Mouse (Mus musculus): ENCODE results near the gene Lkaaear1. TPM values are rescaled to one million over a fixed set of nuclear protein-coding genes. Genes with fewer than 3 reads are reported as not detected.
A peak's percentile ranks its signal among the peaks of the same experiment; 100 is the strongest.

Lkaaear1 gene
- polyA plus RNA-seq, 1 experiment from 2014 or later, result not detected

DNA sequence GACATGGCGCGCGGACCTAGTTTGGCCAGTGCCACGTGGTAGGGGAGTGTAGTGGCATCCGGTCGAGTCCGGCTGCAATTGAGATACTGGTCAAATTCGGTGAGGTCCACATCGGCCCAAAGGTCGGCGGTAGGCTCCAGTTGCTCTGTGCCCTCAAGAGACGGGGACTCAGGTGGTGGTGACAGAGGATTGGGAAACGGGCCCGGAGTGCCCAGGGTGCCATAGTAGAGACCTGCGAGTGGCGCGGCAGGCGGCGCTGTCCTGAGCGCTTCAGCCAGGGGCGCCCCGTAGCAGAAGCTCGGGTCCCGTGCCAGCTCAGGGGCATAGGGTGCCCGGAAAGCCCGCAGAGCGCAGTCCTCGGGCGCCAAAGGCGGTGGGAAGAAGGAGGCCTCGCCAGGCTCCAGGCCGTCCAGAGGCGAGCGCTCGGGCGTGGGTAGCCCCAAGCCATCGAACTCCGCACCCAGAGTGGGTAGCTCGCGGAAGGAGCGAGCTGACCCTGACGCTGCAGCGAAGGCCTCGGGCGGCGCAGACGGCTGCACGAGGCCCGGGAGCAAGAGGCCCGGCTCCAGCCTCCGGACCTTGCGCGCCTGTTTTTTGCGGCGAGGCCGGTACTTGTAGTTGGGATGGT is 27.8 kb downstream of the Lkaaear1 start:
- Histone ChIP-seq H3K27me3 (peaks cover 71% of the 10 kb centered on the region), H3K36me3 (no peaks in the 10 kb centered on the region), H3K4me1 (replicated peaks) (peaks cover 36% of the 10 kb centered on the region), H3K27ac (no peak overlapping the region), H3K4me3 (peak overlapping the region; percentile 45), H3K9ac (peak overlapping the region; percentile 67), H3K9me3 (no peaks in the 10 kb centered on the region), H3K4me2 (peak overlapping the region; percentile 66)
- no peak for ATAC-seq (ENCODE audit: low FRiP score)
- 3% methylated on average over 47 of the region's 56 CpGs for WGBS

DNA sequence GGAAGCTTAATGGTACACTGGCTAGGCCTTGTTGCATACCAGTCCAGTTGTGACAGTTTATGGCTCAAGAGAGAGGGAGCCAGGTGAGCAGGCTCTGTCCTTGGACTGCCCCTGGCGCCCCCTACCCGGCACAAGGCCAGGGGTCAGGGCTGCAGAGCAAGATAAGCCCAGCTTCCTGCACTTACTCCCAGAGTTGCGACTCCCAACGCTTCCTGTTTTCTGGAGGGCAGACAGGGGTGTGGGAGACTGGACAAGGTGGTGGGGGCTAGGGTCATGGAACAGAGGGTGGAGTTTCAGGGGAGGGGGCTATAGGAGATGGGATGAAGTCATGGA is 35.0 kb downstream of the Lkaaear1 start:
- Histone ChIP-seq H3K9me3 (no peaks in the 10 kb centered on the region), H3K4me1 (replicated peaks) (peaks cover 12% of the 10 kb centered on the region; the same call in 1 of the 2 replicates), H3K9ac (no peak overlapping the region; the same call in 1 of the 2 replicates), H3K36me3 (peaks cover 3% of the 10 kb centered on the region; the same call in 1 of the 2 replicates), H3K27me3 (peaks cover 7% of the 10 kb centered on the region), H3K27ac (peak overlapping the region; percentile 19; the same call in 1 of the 2 replicates), H3K4me2 (no peak overlapping the region), H3K4me3 (no peak overlapping the region)
- WGBS, result 29% methylated on average over 4 of the region's 4 CpGs
- ATAC-seq (ENCODE audit: low FRiP score), result no peak

DNA sequence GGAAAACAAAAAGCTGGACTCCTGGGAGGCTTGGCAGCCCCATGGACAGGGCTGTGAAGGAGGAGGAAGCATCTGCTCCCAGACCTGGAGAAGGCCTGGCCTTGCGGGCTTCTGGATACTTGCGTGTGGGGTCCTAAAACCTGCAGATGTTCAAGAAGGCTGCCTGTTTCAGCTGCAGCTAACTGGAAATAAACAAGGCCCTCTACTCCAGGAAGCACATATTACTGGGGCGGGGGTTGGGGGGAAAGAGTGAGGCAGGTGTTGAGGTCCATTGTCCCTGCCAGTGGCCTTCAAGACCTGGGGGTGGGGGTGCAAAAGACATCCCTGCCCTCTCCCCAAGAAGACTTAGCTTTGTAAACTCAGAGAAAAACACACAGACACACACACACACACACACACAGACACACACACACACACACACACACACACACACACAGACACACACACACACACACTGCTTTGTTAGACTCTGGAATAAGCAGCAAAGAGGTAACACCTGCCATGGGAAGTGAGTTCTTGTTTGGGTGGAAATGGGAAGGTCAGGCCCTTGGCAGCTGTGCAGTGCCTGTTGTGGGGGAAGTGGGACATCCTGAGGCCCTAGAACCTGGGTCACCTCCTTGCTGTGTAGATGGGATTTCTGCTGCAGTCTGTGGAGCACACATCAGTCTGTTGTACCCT is 35.5 kb downstream of the Lkaaear1 start:
- Histone ChIP-seq H3K27ac (peak overlapping the region; percentile 19; the same call in 1 of the 2 replicates), H3K4me3 (no peak overlapping the region), H3K9me3 (no peaks in the 10 kb centered on the region), H3K36me3 (peaks cover 7% of the 10 kb centered on the region; the same call in 1 of the 2 replicates), H3K9ac (no peak overlapping the region), H3K4me1 (replicated peaks) (peaks cover 12% of the 10 kb centered on the region; the same call in 1 of the 2 replicates), H3K27me3 (peaks cover 2% of the 10 kb centered on the region; the same call in 1 of the 2 replicates), H3K4me2 (no peak overlapping the region)
- ATAC-seq (ENCODE audit: low FRiP score), result no peak
- WGBS, result 92% methylated on average over 3 of the region's 3 CpGs

DNA sequence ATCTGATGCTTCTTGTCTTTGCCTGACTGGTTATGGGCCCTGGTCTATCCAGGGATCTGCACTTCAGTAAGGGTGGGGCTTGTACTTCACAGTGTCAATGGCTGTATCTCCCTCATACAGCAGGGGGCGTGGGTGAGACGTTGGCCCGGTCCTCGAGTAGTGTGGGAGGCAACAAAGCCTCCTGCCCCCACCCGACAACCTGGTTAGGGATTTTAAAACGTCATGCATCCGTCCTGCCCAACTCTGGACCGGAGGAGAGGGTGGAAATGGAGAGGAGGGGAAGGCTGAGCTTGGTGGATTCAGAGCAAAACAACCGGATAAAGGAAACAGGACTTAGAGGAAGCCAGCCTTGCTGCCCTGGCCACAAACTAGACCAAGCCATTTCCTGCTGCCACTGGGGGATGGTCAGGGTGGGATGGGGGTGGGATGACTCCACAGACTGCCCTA is 38.6 kb downstream of the Lkaaear1 start:
- Histone ChIP-seq H3K27me3 (no peaks in the 10 kb centered on the region), H3K9me3 (no peaks in the 10 kb centered on the region), H3K27ac (no peak overlapping the region), H3K4me1 (replicated peaks) (peaks cover 12% of the 10 kb centered on the region; the same call in 1 of the 2 replicates), H3K9ac (no peak overlapping the region), H3K4me2 (peak overlapping the region; percentile 2; the same call in 1 of the 2 replicates), H3K36me3 (peaks cover 37% of the 10 kb centered on the region), H3K4me3 (no peak overlapping the region)
- 12% methylated on average over 9 of the region's 9 CpGs for WGBS
- ATAC-seq (ENCODE audit: low FRiP score), result peak; percentile 64

DNA sequence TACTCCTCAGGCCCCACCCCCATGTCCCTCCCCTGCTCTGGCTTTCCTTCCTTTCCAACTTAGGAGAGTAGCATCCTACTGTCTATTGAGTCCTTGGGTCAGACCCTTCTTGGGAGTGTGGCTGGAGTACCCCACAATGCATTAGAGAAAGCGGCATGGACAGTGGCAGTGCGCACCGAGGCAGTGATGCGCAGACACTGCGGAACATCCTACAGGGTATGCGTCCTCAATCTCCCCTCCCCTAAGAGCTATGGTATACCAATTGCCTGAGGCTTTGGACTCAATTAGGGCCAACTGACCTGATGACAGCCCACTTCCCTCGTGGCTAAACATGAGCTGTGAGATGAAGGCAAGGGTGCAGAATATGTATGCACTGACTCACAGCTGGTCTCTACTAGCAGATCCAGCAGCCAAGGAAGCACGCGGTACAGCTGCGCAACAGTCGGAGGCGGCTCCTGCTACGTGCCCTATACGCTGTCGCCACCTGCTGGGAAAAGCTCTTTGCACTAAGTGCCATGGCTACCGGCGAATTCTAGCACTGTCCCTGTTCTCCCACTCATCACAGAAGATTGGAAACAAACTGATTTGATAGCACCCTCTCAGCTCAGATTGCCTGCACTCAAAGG is 39.2 kb downstream of the Lkaaear1 start:
- H3K9me3 ChIP-seq, result no peaks in the 10 kb centered on the region
- H3K4me1 ChIP-seq (replicated peaks), result peaks cover 12% of the 10 kb centered on the region; the same call in 1 of the 2 replicates
- no peak overlapping the region for H3K9ac ChIP-seq
- no peak overlapping the region for H3K27ac ChIP-seq
- peaks cover 43% of the 10 kb centered on the region for H3K36me3 ChIP-seq
- peak; percentile 65; the same call in 1 of the 2 replicates for ATAC-seq (ENCODE audit: low FRiP score)
- H3K4me2 ChIP-seq, result peak overlapping the region; percentile 2; the same call in 1 of the 2 replicates
- H3K27me3 ChIP-seq, result no peaks in the 10 kb centered on the region
- no peak overlapping the region for H3K4me3 ChIP-seq
- 38% methylated on average over 17 of the region's 17 CpGs for WGBS

DNA sequence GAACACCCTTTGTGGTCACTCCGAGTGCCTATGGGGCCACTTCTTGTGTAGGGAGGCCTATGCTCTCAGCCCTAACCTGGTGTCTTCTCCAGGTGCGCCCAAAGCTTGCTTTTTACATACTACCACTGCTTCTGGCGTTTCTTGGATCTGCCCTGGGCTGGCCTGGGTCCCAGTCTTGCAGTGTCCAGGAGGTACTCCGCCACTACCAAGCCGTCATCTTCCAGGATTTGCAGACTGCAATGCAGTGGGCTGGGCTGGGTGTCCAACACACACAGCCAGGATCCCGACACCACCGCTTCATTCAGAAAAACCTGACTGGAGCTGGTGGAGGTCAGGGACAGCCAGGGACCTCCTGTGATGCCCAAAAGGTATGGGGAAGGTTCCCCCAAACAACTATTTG is 39.7 kb downstream of the Lkaaear1 start:
- H3K9ac ChIP-seq, result no peak overlapping the region
- no peaks in the 10 kb centered on the region for H3K27me3 ChIP-seq
- peaks cover 48% of the 10 kb centered on the region for H3K36me3 ChIP-seq
- ATAC-seq (ENCODE audit: low FRiP score), result no peak
- no peak overlapping the region for H3K4me3 ChIP-seq
- H3K4me1 ChIP-seq (replicated peaks), result peaks cover 12% of the 10 kb centered on the region; the same call in 1 of the 2 replicates
- H3K27ac ChIP-seq, result no peak overlapping the region
- no peak overlapping the region for H3K4me2 ChIP-seq
- WGBS, result 87% methylated on average over 7 of the region's 7 CpGs
- no peaks in the 10 kb centered on the region for H3K9me3 ChIP-seq

DNA sequence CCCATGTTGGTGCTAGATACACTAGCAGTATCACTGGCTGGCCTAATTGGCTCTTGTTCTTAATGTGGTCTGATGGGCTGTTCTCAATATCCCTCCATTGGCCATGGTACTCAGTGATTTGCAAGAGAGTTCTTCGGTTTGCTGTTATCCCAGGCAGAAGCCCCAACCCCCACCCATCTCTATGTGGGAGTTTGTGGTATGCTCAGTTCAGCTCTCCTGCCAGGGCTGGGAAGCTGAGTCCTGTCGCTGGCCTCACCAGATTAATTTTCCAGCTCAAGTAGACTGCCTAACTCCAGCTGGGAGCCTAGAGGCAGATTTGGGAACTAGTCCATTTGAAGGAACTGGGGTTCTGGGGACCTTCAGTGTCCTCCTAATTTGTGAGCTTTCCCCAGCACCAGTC is 40.8 kb downstream of the Lkaaear1 start:
- H3K27me3 ChIP-seq, result no peaks in the 10 kb centered on the region
- peaks cover 12% of the 10 kb centered on the region; the same call in 1 of the 2 replicates for H3K4me1 ChIP-seq (replicated peaks)
- no peak overlapping the region for H3K9ac ChIP-seq
- no peak overlapping the region for H3K4me2 ChIP-seq
- H3K27ac ChIP-seq, result no peak overlapping the region
- H3K4me3 ChIP-seq, result no peak overlapping the region
- H3K9me3 ChIP-seq, result no peaks in the 10 kb centered on the region
- ATAC-seq (ENCODE audit: low FRiP score), result no peak
- 70% methylated on average over 2 of the region's 2 CpGs for WGBS
- H3K36me3 ChIP-seq, result peaks cover 59% of the 10 kb centered on the region

DNA sequence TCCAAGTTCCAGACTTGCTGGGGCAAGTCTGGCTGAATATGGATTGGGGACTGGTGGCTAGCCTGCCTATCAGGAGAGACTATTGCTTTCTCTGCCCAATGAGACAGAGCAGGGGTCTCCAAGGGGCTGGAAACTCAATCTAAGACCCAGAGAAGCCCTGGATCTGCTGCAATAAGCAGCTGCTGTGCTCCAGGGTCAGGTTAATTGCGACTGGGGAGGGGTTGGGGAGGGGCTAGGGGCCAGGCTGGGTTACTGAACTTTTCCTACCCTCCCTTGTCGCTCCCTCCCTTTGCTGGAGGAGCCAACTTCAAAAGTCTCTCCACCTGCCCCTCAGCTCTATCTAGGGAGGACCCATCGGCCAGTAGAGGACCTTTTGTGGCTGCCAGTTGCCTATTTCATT is 41.5 kb downstream of the Lkaaear1 start, which contains the start of gene Gm29797:
TSS of gene Gm29797 (plus strand) at position 301 of the 400 bp plus-strand sequence.
- H3K4me3 ChIP-seq, result no peak within 1 kb of the TSS
- no peak within 1 kb of the TSS for H3K4me2 ChIP-seq
- no peaks in the 10 kb centered on the region for H3K9me3 ChIP-seq
- H3K4me1 ChIP-seq (replicated peaks), result peaks cover 12% of the 10 kb centered on the region; the same call in 1 of the 2 replicates
- ATAC-seq (ENCODE audit: low FRiP score), result no peak
- H3K36me3 ChIP-seq, result peaks cover 66% of the 10 kb centered on the region
- 74% methylated on average over 3 of the region's 3 CpGs for whole genome bisulfite sequencing
- H3K27ac ChIP-seq, result no peak within 1 kb of the TSS
- no peaks in the 10 kb centered on the region for H3K27me3 ChIP-seq
- no peak within 1 kb of the TSS for H3K9ac ChIP-seq

DNA sequence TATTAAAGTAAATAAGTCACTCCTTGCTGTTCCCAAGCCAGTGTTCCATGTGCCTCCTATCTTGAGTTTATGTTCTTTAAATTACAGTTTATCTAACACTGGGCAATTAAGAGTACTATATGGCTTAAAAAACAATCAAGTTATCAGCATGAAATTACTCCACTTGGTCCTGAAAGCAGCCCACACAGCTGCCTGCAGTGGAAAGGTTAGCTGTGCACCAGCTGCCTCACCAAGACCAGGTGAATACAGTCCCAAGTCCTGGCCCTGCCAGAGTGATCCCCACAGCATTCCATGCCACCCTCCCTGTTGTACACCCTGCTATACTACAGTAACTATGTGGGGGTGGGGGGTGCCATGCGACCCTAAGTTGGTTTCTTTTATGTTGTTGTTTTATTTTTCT is 44.7 kb downstream of the Lkaaear1 start:
- Histone ChIP-seq H3K27ac (no peak overlapping the region), H3K9ac (no peak overlapping the region), H3K4me3 (no peak overlapping the region), H3K4me2 (no peak overlapping the region), H3K9me3 (no peaks in the 10 kb centered on the region), H3K27me3 (no peaks in the 10 kb centered on the region), H3K4me1 (replicated peaks) (0 out of 2 replicates have a peak, but pooled peaks cover under 1% of the 10 kb centered on the region), H3K36me3 (peaks cover 97% of the 10 kb centered on the region)
- 96% methylated on average over 1 of the region's 1 CpGs for WGBS
- no peak for ATAC-seq (ENCODE audit: low FRiP score)

DNA sequence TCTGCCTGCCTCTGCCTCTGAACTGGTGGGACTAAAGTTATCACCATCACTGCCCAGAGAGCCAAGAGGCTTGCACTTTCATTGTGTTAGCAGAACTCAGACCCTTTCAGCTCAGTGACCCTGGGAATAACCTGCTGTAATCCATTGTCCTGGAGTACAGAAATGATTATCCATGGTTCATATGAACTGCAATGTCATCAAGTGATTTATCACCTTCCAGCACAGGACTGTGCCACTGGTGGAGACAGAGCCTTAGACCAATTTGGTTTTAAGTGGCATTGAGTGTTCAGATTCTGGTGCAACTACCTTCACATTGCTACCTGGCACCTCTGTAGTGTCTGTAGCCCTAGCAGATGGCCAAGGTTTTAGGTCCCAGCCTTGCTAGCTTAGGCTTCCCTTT is 45.2 kb downstream of the Lkaaear1 start:
- H3K36me3 ChIP-seq, result peaks cover 97% of the 10 kb centered on the region
- no peaks in the 10 kb centered on the region for H3K27me3 ChIP-seq
- H3K9me3 ChIP-seq, result no peaks in the 10 kb centered on the region
- H3K4me1 ChIP-seq (replicated peaks), result no peaks in the 10 kb centered on the region
- H3K4me2 ChIP-seq, result no peak overlapping the region
- H3K4me3 ChIP-seq, result no peak overlapping the region
- H3K9ac ChIP-seq, result no peak overlapping the region
- ATAC-seq (ENCODE audit: low FRiP score), result no peak
- no peak overlapping the region for H3K27ac ChIP-seq

DNA sequence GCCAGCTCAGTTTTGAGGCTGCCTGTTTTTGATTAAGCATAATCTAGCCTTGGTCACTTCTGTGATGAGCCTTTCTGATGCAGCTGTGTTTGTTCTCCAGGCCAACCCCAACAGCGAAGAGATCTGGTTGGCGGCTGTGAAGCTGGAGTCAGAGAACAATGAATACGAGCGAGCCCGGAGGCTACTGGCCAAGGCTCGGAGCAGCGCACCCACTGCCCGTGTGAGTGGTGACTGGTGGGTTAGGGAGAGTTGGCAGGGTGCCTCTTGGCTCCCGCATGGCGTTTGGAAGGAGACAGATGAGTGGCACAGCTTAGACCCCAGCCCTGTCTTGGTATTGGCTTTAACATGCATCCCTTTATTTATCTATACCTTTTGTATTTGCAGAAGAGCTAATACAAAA is 49.3 kb downstream of the Lkaaear1 start:
- WGBS, result 89% methylated on average over 10 of the region's 10 CpGs
- Histone ChIP-seq H3K4me2 (no peak overlapping the region), H3K27ac (no peak overlapping the region), H3K4me3 (no peak overlapping the region), H3K27me3 (no peaks in the 10 kb centered on the region), H3K9me3 (no peaks in the 10 kb centered on the region), H3K9ac (no peak overlapping the region), H3K4me1 (replicated peaks) (no peaks in the 10 kb centered on the region), H3K36me3 (peaks cover 95% of the 10 kb centered on the region)
- no peak for ATAC-seq (ENCODE audit: low FRiP score)

All from hindbrain, embryonic 13.5 days (tissue).